Mouse (Mus musculus): Measurements from ENCODE around the gene Tmem82. TPM values are rescaled to one million over a fixed set of nuclear protein-coding genes. Genes with fewer than 3 reads are reported as not detected.
A peak's percentile ranks its signal among the peaks of the same experiment; 100 is the strongest.

The Tmem82 gene
- 0.12 and 0.26 TPM in 2 replicates for polyA plus RNA-seq (2014; fragmentation: Nextera tagmentation; extraction: Ambion mirVana)

- H3K27me3 ChIP-seq (ENCODE audit: control insufficient read depth, insufficient read depth, low read length): no peaks in the 10 kb centered on the region
- H3K4me1 ChIP-seq (ENCODE audit: control insufficient read depth, insufficient read depth, low read length): no peaks in the 10 kb centered on the region
- no peak for ATAC-seq (ENCODE audit: low read depth)
- no peaks in the 10 kb centered on the region for H3K9me3 ChIP-seq (ENCODE audit: control insufficient read depth, low read length)
- no peak within 1 kb of the TSS for H3K9ac ChIP-seq (replicated peaks; ENCODE audit: low read depth, low read length)
- H3K4me3 ChIP-seq (ENCODE audit: low read depth, low read length): no peak within 1 kb of the TSS
- no peaks in the 10 kb centered on the region for H3K36me3 ChIP-seq (ENCODE audit: control insufficient read depth, insufficient read depth, low read length)
- peak within 1 kb of the TSS; percentile 30 for H3K4me2 ChIP-seq (ENCODE audit: low read depth, low read length)
- WGBS: 28% methylated on average over 19 of the region's 20 CpGs
- H3K27ac ChIP-seq (ENCODE audit: low read depth, low read length): no peak within 1 kb of the TSS
Measured at GRCm38 (mm10) chr4:141618565-141619243, at the start of gene Tmem82. Gene Tmem82, minus strand, starts transcription at chr4:141618633.

GRCm38 (mm10) chr4:141664799-141665198 is 46.4 kb upstream of the Tmem82 start, which contains the start of gene Plekhm2:
Gene Plekhm2, minus strand, starts transcription at chr4:141664899.
- H3K4me1 ChIP-seq (ENCODE audit: control insufficient read depth, insufficient read depth, low read length): peaks cover 14% of the 10 kb centered on the region
- no peaks in the 10 kb centered on the region for H3K27me3 ChIP-seq (ENCODE audit: control insufficient read depth, insufficient read depth, low read length)
- no peaks in the 10 kb centered on the region for H3K9me3 ChIP-seq (ENCODE audit: control insufficient read depth, low read length)
- H3K36me3 ChIP-seq (ENCODE audit: control insufficient read depth, insufficient read depth, low read length): no peaks in the 10 kb centered on the region; the same call in 1 of the 2 replicates
- peak within 1 kb of the TSS; percentile 81 for H3K27ac ChIP-seq (ENCODE audit: low read depth, low read length)
- peak within 1 kb of the TSS; percentile 98 for H3K9ac ChIP-seq (replicated peaks; ENCODE audit: low read depth, low read length)
- peak; percentile 16; the same call in 1 of the 2 replicates for ATAC-seq (ENCODE audit: low read depth)
- H3K4me2 ChIP-seq (ENCODE audit: low read depth, low read length): peak within 1 kb of the TSS; percentile 69
- peak within 1 kb of the TSS; percentile 83 for H3K4me3 ChIP-seq (ENCODE audit: low read depth, low read length)
- WGBS: 72% methylated on average over 8 of the region's 8 CpGs

GRCm38 (mm10) chr4:141664011-141664745 is 45.7 kb upstream of the Tmem82 start:
- Histone ChIP-seq H3K27ac (ENCODE audit: low read depth, low read length) (peak overlapping the region; percentile 81), H3K4me2 (ENCODE audit: low read depth, low read length) (peak overlapping the region; percentile 69), H3K27me3 (ENCODE audit: control insufficient read depth, insufficient read depth, low read length) (no peaks in the 10 kb centered on the region), H3K9ac (replicated peaks; ENCODE audit: low read depth, low read length) (peak overlapping the region; percentile 98), H3K36me3 (ENCODE audit: control insufficient read depth, insufficient read depth, low read length) (no peaks in the 10 kb centered on the region; the same call in 1 of the 2 replicates), H3K9me3 (ENCODE audit: control insufficient read depth, low read length) (no peaks in the 10 kb centered on the region), H3K4me1 (ENCODE audit: control insufficient read depth, insufficient read depth, low read length) (peaks cover 14% of the 10 kb centered on the region), H3K4me3 (ENCODE audit: low read depth, low read length) (peak overlapping the region; percentile 83)
- WGBS: under 1% methylated on average over 46 of the region's 60 CpGs
- peak; percentile 90 for ATAC-seq (ENCODE audit: low read depth)

GRCm38 (mm10) chr4:141663122-141663931 is 44.9 kb upstream of the Tmem82 start:
- Histone ChIP-seq H3K27ac (ENCODE audit: low read depth, low read length) (peak overlapping the region; percentile 81), H3K9me3 (ENCODE audit: control insufficient read depth, low read length) (no peaks in the 10 kb centered on the region), H3K9ac (replicated peaks; ENCODE audit: low read depth, low read length) (peak overlapping the region; percentile 98), H3K4me2 (ENCODE audit: low read depth, low read length) (peak overlapping the region; percentile 69), H3K36me3 (ENCODE audit: control insufficient read depth, insufficient read depth, low read length) (no peaks in the 10 kb centered on the region; the same call in 1 of the 2 replicates), H3K4me3 (ENCODE audit: low read depth, low read length) (peak overlapping the region; percentile 83), H3K4me1 (ENCODE audit: control insufficient read depth, insufficient read depth, low read length) (peaks cover 14% of the 10 kb centered on the region), H3K27me3 (ENCODE audit: control insufficient read depth, insufficient read depth, low read length) (no peaks in the 10 kb centered on the region)
- ATAC-seq (ENCODE audit: low read depth): peak; percentile 42; the same call in 1 of the 2 replicates
- WGBS: 4% methylated on average over 47 of the region's 47 CpGs

GRCm38 (mm10) chr4:141660884-141661283 is 42.5 kb upstream of the Tmem82 start:
- Histone ChIP-seq H3K4me2 (ENCODE audit: low read depth, low read length) (no peak overlapping the region), H3K36me3 (ENCODE audit: control insufficient read depth, insufficient read depth, low read length) (peaks cover 4% of the 10 kb centered on the region), H3K27me3 (ENCODE audit: control insufficient read depth, insufficient read depth, low read length) (no peaks in the 10 kb centered on the region), H3K4me3 (ENCODE audit: low read depth, low read length) (no peak overlapping the region), H3K27ac (ENCODE audit: low read depth, low read length) (no peak overlapping the region), H3K9me3 (ENCODE audit: control insufficient read depth, low read length) (no peaks in the 10 kb centered on the region), H3K4me1 (ENCODE audit: control insufficient read depth, insufficient read depth, low read length) (peaks cover 14% of the 10 kb centered on the region), H3K9ac (replicated peaks; ENCODE audit: low read depth, low read length) (no peak overlapping the region)
- 88% methylated on average over 11 of the region's 11 CpGs for WGBS
- no peak for ATAC-seq (ENCODE audit: low read depth)

- H3K9me3 ChIP-seq (ENCODE audit: control insufficient read depth, low read length): no peaks in the 10 kb centered on the region
- H3K27ac ChIP-seq (ENCODE audit: low read depth, low read length): no peak overlapping the region
- no peak overlapping the region for H3K9ac ChIP-seq (replicated peaks; ENCODE audit: low read depth, low read length)
- H3K27me3 ChIP-seq (ENCODE audit: control insufficient read depth, insufficient read depth, low read length): no peaks in the 10 kb centered on the region
- no peak overlapping the region for H3K4me3 ChIP-seq (ENCODE audit: low read depth, low read length)
- H3K4me1 ChIP-seq (ENCODE audit: control insufficient read depth, insufficient read depth, low read length): peaks cover 10% of the 10 kb centered on the region
- ATAC-seq (ENCODE audit: low read depth): no peak
- no peak overlapping the region for H3K4me2 ChIP-seq (ENCODE audit: low read depth, low read length)
- 67% methylated on average over 4 of the region's 4 CpGs for WGBS
- peaks cover 4% of the 10 kb centered on the region for H3K36me3 ChIP-seq (ENCODE audit: control insufficient read depth, insufficient read depth, low read length)
Measured at GRCm38 (mm10) chr4:141659739-141660138, 41.3 kb upstream of the Tmem82 start.

GRCm38 (mm10) chr4:141658846-141659484 is 40.5 kb upstream of the Tmem82 start:
- H3K9ac ChIP-seq (replicated peaks; ENCODE audit: low read depth, low read length): no peak overlapping the region
- no peaks in the 10 kb centered on the region for H3K27me3 ChIP-seq (ENCODE audit: control insufficient read depth, insufficient read depth, low read length)
- WGBS: 95% methylated on average over 6 of the region's 6 CpGs
- no peak overlapping the region for H3K4me3 ChIP-seq (ENCODE audit: low read depth, low read length)
- H3K9me3 ChIP-seq (ENCODE audit: control insufficient read depth, low read length): no peaks in the 10 kb centered on the region
- no peak overlapping the region for H3K27ac ChIP-seq (ENCODE audit: low read depth, low read length)
- no peak for ATAC-seq (ENCODE audit: low read depth)
- H3K36me3 ChIP-seq (ENCODE audit: control insufficient read depth, insufficient read depth, low read length): peaks cover 4% of the 10 kb centered on the region
- no peak overlapping the region for H3K4me2 ChIP-seq (ENCODE audit: low read depth, low read length)
- peaks cover 10% of the 10 kb centered on the region; the same call in 1 of the 2 replicates for H3K4me1 ChIP-seq (ENCODE audit: control insufficient read depth, insufficient read depth, low read length)

- no peak for ATAC-seq (ENCODE audit: low read depth)
- Histone ChIP-seq H3K4me2 (ENCODE audit: low read depth, low read length) (no peak overlapping the region), H3K4me3 (ENCODE audit: low read depth, low read length) (no peak overlapping the region), H3K9ac (replicated peaks; ENCODE audit: low read depth, low read length) (no peak overlapping the region), H3K27me3 (ENCODE audit: control insufficient read depth, insufficient read depth, low read length) (no peaks in the 10 kb centered on the region), H3K36me3 (ENCODE audit: control insufficient read depth, insufficient read depth, low read length) (peaks cover 4% of the 10 kb centered on the region), H3K9me3 (ENCODE audit: control insufficient read depth, low read length) (no peaks in the 10 kb centered on the region), H3K4me1 (ENCODE audit: control insufficient read depth, insufficient read depth, low read length) (0 out of 2 replicates have a peak, but pooled peaks cover 4% of the 10 kb centered on the region), H3K27ac (ENCODE audit: low read depth, low read length) (no peak overlapping the region)
- 72% methylated on average over 8 of the region's 8 CpGs for WGBS
Measured at GRCm38 (mm10) chr4:141656932-141657331, 38.5 kb upstream of the Tmem82 start.

All from neural tube, embryonic 14.5 days (tissue).